Mouse (Mus musculus) B cell, adult 2 months (primary cell): ENCODE measurements around the gene Sc5d.

Experiments used
- DNase-seq, 2 experiments: peaks; one replicate each; pipeline ENCODE4 v3.0.0; 2022

Sc5d gene

GRCm38 (mm10) chr9:42264145-42264544 lies at the start of gene Sc5d:
TSS of gene Sc5d (minus strand) at chr9:42264256.
- DNase-seq, result peak; percentile 88 to 89

DNA sequence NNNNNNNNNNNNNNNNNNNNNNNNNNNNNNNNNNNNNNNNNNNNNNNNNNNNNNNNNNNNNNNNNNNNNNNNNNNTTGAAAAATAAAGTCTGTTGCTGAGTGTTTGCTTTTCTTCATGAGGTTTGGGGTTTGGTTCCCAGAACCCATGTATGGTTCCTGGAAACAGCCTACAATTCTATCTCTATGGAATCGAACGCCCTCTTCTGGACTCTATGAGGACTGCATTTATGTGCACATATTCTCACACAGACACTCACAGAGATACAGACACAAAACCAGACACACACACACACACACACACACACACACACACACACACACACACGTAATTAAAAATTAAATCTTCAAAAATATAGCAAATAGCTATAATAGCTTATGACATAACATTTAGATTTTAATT lies 47.3 kb upstream of the Sc5d start:
- DNase-seq, result no peak

- no peak for DNase-seq
These were observed 39.8 kb upstream of the Sc5d start for GRCm38 (mm10) chr9:42303894-42304293.

DNA sequence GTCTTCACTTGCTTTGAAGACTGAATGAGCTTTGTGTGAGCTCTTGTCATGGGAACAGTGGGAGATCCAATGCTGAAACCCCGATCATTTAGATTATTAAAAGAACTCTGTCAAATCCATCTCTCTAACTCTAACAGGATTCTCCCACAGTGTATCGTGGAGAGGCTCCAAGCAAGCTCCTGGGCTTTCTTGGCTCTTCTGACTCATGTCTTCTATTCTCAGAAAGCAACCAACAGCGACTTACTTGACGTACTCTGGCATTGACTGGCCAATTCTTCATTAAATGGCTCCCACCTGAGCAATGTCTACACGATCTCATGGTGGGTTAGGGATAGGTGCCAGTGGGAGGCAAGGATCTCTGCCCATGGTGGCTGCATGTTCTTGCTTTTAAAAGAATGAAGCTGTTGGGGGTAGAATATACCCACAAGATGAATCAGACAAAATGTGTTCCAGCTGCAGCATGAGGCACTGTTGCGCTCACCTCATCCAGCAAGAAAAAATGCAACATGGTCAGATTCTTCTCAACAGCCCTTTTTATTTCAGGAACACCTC lies 37.1 kb upstream of the Sc5d start:
- no peak for DNase-seq

- DNase-seq, result no peak
These were observed 32.4 kb upstream of the Sc5d start for GRCm38 (mm10) chr9:42296297-42296922.

GRCm38 (mm10) chr9:42294131-42294530 lies 30.1 kb upstream of the Sc5d start:
- no peak for DNase-seq

DNA sequence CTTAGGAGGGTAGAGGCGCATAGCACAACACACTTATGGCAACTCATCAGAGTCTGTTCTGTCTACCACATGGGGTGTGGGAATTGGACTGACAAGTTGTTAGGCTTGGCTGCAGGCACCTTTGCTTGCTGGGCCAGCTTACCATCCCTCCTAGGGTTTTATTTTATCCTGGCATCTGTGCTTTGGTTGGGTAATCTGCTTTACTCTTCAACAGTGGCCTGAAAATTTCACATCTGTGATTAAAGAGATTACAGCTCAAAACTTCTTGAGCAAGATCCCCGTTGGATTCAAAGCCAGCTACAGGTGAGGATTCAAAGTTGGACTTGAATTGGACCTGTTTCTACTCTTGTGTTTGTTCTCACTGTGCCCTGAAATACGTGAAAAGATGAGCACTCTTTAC lies 29.5 kb upstream of the Sc5d start:
- DNase-seq, result no peak

DNA sequence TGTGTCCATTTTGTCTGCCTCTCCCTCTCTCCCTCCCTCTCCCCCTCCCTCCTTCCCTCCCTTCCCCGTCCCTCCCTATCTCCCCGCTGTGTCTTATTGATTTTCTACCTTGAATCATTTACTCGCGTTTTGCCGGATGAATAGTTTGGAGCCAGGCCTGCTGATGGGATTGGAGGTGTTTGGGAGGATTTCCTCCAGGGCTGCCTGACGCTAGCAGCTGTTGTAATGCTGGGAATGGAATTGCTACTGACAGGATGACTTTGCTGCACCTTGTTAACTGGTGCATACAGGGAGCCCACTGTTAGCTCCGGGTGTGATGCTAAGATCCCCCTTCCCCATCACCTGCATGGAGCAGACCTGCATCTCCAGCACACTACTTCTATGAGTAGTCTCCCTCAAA lies 29.0 kb upstream of the Sc5d start:
- DNase-seq, result no peak

DNA sequence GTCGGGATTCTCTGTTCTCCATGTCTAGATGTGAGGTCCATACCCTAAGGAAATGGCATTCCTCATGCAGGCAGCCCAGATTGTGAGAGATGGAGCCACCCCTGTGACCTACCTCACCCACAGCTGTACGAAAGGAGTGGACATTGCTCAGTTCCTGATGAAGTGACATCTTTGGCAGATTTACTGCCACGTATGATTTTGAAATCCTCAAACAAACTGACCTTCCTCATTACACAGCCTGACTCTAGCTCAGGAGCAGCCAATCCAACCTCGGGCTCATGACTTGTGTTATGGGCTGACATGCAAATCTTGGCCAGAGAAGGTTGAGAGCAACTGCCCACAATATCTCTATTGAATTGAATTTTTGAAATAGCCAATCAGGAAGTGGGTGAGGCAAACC lies 15.6 kb upstream of the Sc5d start:
- no peak for DNase-seq

DNA sequence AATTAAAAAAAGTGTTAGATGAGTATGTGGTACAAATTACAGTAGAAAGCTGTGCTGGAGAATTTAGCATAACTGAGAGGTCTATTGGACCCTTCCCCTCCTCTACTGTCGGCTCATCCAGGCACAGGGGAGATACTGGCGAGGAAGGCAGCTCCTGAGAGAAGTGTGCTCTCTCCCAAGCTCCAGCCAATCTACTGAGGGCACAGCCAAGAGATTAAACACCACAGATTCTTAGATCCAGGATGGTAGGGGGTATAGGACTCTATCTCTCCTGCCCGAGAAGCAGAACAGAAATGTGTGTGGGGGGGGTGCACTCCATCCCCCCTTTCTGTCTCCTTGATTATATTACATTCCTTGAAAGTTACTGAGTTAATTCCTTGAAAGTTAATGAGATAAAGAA lies 14.0 kb upstream of the Sc5d start:
- DNase-seq, result no peak

- DNase-seq, result no peak
These were observed 13.6 kb upstream of the Sc5d start for GRCm38 (mm10) chr9:42277606-42278005.

DNA sequence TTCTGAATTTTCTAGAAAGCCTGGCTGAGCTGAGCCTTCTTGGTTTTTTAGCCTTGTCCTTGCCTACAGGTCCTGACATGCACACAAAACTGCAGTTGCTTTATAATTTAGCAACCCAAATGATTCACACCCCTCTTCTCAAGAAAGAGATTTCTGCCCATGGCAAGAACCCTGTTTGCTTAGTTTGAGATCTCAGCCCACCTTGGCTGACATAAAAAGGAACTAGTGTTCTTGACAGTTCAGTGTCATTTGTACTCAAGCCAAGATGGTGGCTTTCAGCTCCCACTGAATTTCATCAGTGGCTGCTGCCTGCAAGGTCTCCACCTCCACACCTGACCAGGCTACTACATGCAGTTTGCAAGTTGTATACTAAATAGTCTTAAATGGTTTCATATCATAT lies 13.1 kb upstream of the Sc5d start:
- DNase-seq, result no peak

DNA sequence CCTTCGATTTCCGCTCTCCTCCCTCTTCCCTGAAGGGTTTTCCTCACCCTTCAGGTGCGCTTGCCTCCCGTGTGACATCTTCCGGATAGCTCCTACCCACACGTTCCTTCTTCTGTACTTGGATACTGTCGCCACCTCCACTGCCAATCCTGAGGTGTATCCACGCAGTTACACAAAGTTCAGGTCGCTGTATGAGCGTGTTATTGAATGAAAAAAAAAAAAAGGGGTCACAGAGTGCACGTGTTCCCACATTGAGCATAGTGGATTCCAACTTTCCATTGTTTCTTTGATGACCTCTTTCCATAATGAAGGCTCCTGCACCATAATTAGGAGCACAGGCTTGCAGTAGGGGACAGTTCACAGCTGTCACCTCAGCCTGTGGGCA lies 11.7 kb upstream of the Sc5d start:
- DNase-seq, result no peak

DNA sequence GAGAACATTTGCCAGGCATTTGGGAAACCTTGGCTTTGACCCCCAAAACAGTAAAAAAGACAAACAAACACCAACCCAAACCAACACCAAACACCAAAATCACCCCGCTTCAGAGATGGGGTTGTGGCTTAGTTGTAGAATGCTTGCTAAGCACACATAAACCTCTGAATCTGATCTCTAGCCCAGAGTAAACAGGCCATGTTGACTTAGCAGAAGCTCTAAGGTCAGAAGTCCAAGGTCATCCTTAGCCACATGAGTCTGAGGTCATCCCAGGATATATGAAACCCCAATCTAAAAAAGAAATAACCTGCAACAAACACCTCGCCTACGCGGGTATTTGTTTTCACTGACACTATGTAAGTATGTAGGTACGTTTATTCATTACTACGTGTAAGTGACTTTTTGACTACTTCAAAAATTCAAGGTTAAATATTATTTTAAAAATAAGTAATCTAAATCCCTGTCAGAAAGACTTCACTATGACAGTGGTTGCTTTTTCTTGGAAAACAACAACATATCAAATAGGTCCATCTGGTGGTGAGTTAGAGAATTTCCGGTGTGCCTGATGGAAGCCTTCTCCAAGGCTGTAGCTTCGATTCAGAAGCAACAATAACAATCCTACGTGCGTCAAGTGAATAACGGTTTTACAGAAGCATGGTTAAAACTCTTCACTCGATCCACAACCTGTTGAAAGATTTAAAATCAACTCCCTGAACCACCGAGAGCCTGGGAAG lies 11.1 kb upstream of the Sc5d start:
- DNase-seq, result no peak

- no peak for DNase-seq
These were observed 9.7 kb upstream of the Sc5d start for GRCm38 (mm10) chr9:42273682-42274296.

GRCm38 (mm10) chr9:42273174-42273573 lies 9.1 kb upstream of the Sc5d start:
- DNase-seq, result no peak

DNA sequence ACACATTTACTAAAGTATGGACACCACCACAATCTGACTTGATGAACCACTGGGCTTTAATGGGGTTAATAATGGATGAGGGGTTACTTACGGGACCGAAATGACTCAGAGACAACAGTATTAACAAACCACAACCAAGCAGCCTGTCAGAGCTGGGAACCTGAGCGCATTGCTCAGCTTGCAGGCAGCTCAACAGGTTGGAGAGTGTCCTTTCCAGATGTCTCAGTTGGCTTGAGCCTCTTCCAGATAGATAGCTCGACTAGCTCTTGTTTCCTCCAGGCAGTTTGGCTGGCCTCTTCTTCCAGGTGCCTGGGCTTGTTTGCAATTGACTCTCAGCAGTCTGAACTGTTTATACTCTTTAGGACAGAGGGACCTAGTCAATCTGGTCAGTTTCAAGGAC lies 8.6 kb upstream of the Sc5d start:
- DNase-seq, result no peak

DNA sequence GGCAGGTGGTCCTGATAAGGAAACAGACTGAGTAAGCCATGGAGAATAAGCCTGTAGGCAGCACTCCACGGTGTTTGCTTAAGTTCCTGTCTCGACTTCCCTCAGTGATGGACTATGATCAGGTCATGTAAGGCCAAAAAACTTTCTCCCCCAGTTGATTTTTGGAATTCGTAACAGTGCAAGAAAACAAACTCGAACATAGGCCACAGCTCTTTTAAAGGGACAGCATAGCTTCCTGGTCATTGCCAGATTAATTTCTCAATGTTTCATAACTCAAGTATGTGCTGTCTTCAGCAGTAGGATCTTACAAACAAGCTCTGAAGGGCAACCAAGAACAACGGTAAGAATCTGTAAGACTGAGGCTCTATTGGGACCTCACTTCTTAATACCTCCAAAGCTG lies 7.4 kb upstream of the Sc5d start:
- DNase-seq, result no peak

DNA sequence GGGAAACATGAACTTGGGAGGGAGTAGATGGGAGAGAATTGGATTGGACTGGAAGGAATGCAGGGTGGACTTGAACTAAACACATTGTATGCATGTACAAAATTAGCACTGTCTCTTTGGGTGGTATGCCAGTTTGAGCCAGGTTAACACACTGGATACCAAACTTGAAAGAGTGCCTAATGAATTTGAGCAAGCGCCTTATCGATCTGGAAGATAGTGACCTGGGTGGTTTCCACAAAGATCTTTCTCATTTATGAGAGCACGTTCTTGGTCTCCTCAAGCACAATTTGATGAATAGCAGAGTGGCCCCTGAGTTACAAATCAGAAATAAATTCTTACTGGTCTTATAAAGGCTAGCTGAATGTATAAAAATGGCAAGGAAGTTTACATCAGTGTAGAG lies 6.6 kb upstream of the Sc5d start:
- DNase-seq, result no peak

GRCm38 (mm10) chr9:42270081-42270480 lies 6.0 kb upstream of the Sc5d start:
- no peak for DNase-seq

DNA sequence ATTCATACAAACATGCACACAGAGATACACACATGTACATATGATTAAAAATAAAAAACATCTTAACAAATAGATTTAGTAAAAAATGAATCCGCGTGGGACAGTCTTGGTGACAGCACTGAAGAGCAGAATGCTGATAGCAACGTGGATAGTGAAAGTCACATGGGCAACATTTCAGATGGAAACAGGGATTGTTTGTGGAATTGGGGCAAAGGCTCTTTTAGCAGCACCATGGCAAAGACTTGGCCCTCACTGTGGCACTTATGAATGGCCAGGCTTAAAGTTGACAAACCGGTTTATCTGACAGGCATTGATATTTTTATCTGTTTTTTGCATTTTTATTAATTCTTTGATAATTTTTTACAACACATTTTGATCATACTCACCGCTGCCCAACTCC lies 4.3 kb upstream of the Sc5d start:
- no peak for DNase-seq

- DNase-seq, result no peak
These were observed 1.3 kb upstream of the Sc5d start for GRCm38 (mm10) chr9:42265309-42265708.

- peak in 1 of 2 experiments; percentile 39 for DNase-seq
These were observed 346 bp downstream of the Sc5d start for GRCm38 (mm10) chr9:42263709-42264111.

DNA sequence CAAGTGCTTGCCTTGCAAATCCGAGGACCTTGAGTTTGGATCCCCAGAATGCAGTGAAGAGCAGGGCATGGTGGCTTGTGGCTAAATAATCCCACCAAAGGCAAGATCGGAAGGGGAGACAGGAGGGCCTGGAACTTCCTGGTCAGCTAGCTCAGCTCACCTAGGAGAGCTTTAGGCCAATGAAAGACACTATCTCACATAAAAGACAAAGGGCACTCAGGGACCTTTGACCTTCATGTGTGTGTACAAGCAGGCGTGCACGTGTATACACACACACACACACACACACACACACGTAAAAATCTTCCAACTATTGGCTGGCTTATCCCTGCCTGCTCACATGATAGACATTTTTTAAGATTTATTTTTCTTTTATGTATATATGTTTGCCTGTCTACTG lies 3.6 kb downstream of the Sc5d start:
- no peak for DNase-seq
